Mouse (Mus musculus) embryonic fibroblast, embryonic 13.5 days (primary cell): Measurements from ENCODE around the gene Cttnbp2nl. TPM values are rescaled to one million over a fixed set of nuclear protein-coding genes. Genes with fewer than 3 reads are reported as not detected.
A peak's percentile ranks its signal among the peaks of the same experiment; 100 is the strongest.

Experiments
- H3K27ac ChIP-seq: 2 replicates; pipeline ENCODE4 v1.5.1; 2012; ENCODE audit warnings: low read length, control low read depth, inconsistent platforms; ENCODE audit not compliant: insufficient read depth
- H3K4me1 ChIP-seq: 2 replicates; pipeline ENCODE4 v1.6.1; 2011; ENCODE audit warnings: low read length; ENCODE audit not compliant: control insufficient read depth, insufficient read depth
- H3K4me3 ChIP-seq: 2 replicates; pipeline ENCODE4 v1.5.1; 2011; ENCODE audit warnings: mild to moderate bottlenecking, control low read depth, low read length; ENCODE audit not compliant: insufficient read depth
- CTCF ChIP-seq: IDR thresholded peaks from 2 replicates; pipeline ENCODE4 v1.5.1; 2011; ENCODE audit warnings: mild to moderate bottlenecking, control low read depth, low read length, moderate library complexity, borderline replicate concordance; ENCODE audit not compliant: insufficient read depth
- POLR2A ChIP-seq: IDR thresholded peaks from 2 replicates; pipeline ENCODE4 v1.6.1; 2011; ENCODE audit warnings: low read depth, mild to moderate bottlenecking, control low read depth, low read length, moderate library complexity
- polyA plus RNA-seq: library from polyadenylated mRNA; stranded (reverse); fragments of >200 nt; gene quantifications from 2 replicates; pipeline ENCODE4 v1.2.4, GENCODE M21; 2011; ENCODE audit warnings: low read depth; ENCODE audit not compliant: missing spikeins, insufficient read length

Gene Cttnbp2nl
- polyA plus RNA-seq, 1 experiment, result 54.8 TPM

DNA sequence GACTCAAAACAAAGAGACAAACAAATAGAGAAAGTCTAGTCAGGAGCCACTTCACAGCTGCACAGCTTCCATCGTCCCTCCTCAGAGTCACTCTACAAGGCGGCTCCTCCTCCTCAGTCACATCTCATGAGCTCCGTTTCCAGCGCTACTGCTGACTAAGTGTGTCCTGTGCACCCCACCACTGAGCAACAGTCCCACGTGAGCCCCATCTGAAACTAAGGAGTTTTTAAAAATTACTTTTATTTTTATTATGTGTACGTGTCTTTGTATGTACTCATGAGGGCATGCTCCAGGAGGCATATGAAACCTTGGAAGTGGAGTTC is 34.2 kb downstream of the Cttnbp2nl start:
- TF ChIP-seq POLR2A (no peak), CTCF (no peak)
- H3K27ac ChIP-seq, result no peak overlapping the region
- H3K4me1 ChIP-seq, result peaks cover 6% of the 10 kb centered on the region
- no peak overlapping the region for H3K4me3 ChIP-seq

DNA sequence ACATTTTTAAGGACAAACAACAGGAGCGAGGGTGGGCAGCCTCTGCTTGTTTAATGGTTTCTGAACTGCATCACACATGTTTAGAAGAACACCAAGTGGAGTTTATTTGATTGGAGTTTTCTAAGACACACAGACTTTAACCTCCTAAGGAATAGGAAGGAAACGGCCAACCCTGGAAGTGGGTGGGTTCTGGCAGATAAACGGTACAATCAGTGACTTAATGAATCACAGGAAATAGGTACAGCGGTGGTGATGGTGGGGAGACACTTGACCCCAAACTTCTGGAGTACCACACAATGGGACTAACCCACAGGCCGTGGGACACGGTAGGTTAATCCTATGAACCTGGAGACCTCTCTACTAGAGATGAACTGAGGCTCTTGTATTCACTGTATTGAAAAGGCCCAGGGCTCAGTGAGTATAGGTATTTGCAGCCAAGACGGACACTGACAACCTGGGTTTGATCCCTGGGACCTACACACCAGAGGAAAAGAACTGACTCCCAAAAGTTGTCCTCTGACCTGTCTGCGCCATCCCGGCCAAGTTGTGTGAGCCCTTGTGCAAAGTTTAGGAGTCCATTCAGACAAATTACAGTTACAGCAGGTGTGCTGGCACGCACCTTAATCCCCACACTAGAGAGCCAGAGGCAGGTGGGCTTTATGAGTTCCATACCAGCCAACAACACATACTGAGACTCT is 34.7 kb downstream of the Cttnbp2nl start:
- no peak for TF ChIP-seq CTCF
- TF ChIP-seq POLR2A, result no peak
- Histone ChIP-seq H3K4me3 (no peak overlapping the region), H3K27ac (no peak overlapping the region), H3K4me1 (peaks cover 7% of the 10 kb centered on the region)

- TF ChIP-seq CTCF (no peak), POLR2A (no peak)
- Histone ChIP-seq H3K4me3 (no peak overlapping the region), H3K27ac (no peak overlapping the region), H3K4me1 (peaks cover 8% of the 10 kb centered on the region)
Observed at GRCm38 (mm10) chr3:105017314-105017713, 35.6 kb downstream of the Cttnbp2nl start.

DNA sequence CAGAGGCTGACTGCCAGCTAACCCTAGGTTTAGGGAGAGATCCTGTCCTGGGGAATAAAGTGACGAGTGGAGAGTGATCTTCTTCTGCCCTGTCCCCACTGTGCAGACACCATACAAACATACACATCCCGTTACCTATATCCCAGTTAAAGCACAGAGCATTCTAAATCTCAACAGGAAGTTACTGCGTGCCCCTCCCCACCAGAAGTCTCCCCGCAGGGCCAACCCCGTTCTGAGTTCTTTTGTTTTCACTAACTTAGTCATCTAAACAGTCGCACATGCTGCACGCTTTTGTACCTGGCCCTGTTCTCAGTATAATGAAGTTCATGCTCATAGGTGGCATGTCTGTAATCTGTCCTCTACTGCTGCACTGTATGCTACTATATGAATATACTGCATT is 36.7 kb downstream of the Cttnbp2nl start:
- no peak overlapping the region for H3K27ac ChIP-seq
- TF ChIP-seq POLR2A, result no peak
- H3K4me1 ChIP-seq, result peaks cover 8% of the 10 kb centered on the region
- no peak overlapping the region for H3K4me3 ChIP-seq

- Histone ChIP-seq H3K4me1 (peaks cover 8% of the 10 kb centered on the region), H3K27ac (no peak overlapping the region), H3K4me3 (no peak overlapping the region)
- TF ChIP-seq POLR2A, result no peak
- no peak for TF ChIP-seq CTCF
Observed at GRCm38 (mm10) chr3:105014908-105015307, 38.0 kb downstream of the Cttnbp2nl start.

DNA sequence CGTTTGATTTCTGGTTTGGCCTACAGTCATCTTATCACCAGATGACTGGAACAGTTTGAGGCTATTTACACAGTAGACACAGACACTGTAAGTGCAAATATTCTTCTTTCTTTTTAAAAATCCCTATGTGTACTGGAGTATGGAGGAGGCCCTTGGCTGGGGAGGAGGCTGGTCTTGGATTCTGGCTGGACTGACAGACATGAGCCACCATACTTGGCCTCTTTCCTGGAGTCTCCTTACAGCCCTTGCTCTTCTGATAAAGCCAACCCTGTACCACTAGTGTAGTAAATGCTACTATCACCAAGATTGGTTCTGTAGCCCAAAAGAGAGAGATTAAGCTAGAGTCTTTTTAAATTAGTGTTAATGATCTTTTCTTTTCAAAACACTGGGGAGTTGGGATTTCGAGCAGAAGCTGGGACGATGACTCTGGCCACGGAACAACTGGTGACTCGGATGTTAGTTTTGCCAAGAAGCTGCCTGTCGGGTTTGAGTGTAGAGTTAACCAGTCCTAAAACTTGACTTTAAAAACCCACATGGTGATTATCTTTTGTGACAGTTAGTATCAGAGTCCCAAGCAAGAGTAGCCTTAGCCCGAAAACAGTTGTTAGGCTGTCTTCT is 40.1 kb downstream of the Cttnbp2nl start:
- peak overlapping the region; percentile 52 for H3K27ac ChIP-seq
- H3K4me3 ChIP-seq, result no peak overlapping the region
- no peak for TF ChIP-seq POLR2A
- H3K4me1 ChIP-seq, result peaks cover 8% of the 10 kb centered on the region

GRCm38 (mm10) chr3:105011883-105012282 is 41.1 kb downstream of the Cttnbp2nl start:
- Histone ChIP-seq H3K4me3 (no peak overlapping the region), H3K27ac (no peak overlapping the region), H3K4me1 (peaks cover 8% of the 10 kb centered on the region)
- TF ChIP-seq POLR2A, result no peak
- no peak for TF ChIP-seq CTCF

GRCm38 (mm10) chr3:105010681-105011339 is 42.1 kb downstream of the Cttnbp2nl start:
- Histone ChIP-seq H3K4me3 (no peak overlapping the region), H3K4me1 (peaks cover 8% of the 10 kb centered on the region), H3K27ac (no peak overlapping the region)
- TF ChIP-seq POLR2A (no peak), CTCF (no peak)

DNA sequence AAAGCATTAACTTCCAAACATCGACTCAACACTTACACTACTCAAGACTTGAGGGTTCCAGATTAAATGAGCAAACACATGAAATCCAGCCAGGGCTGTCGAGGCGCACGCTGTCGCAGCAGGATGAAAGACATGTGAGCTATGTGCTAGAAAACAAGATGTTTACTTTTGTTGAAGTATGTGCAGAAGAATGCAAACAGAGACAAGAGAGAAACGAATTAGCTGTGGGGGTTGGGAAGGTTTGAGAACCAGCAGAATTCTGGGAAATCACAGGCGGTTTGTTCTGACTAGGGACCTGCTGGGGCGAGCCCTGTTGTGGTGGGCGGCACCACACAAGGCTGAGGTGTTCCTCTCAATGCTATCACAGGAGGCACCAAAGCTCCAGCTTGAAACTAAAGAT is 44.9 kb downstream of the Cttnbp2nl start:
- no peak for TF ChIP-seq POLR2A
- no peak for TF ChIP-seq CTCF
- no peak overlapping the region for H3K4me3 ChIP-seq
- no peak overlapping the region for H3K27ac ChIP-seq
- peaks cover under 1% of the 10 kb centered on the region; the same call in 1 of the 2 replicates for H3K4me1 ChIP-seq

DNA sequence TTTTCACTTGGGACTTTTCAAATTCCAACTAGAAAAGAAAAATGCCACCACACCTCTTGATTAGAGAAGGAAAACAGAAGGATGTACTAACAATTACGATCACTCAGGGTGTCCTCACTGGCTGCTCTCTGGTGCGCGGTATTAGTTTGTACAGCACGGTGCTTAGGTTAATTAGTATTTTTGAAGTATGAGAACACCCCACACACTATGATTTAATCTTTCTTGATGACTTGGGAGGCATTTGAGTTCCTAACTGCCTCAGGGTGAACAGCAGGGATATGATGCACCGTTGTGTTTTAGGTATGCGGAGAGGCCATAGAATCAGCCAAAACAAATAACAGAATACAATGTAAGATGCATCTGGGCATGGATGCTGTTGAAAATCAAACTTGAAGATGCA is 46.8 kb downstream of the Cttnbp2nl start:
- Histone ChIP-seq H3K4me3 (no peak overlapping the region), H3K4me1 (peaks cover 9% of the 10 kb centered on the region), H3K27ac (no peak overlapping the region)
- no peak for TF ChIP-seq POLR2A
